In the genomic region with DNA sequence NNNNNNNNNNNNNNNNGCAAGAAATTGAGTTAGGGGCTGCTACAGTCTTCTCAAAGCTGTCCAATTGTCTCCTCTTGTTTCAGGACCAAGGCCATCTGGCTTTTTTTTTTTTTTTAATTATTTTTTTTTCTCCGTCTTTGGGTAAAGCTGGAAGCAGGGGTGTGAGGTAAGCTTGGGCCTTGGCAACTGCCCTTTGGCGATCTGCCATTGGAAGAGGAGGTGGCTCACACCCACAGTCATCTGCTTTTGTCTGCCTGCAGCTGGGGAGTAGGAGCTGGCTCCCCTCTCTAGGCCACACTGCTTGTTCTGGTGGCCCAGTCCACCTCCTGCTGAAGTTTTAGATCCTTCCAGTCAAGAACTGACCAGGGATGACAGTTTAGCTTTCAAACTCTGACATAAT, we compare ENCODE assay signal across 11 mouse cellular contexts. TPM values are rescaled to one million over a fixed set of nuclear protein-coding genes. Genes with fewer than 3 reads are reported as not detected.
DNase-seq lines count a peak whose midpoint lies in the region.
"Had no signal": no experiment of that assay in that cellular context is flagged by ENCODE, and none has a peak within 500 bp of the region (broad histone marks: within the 10 kb centered on the region; RNA-seq: fewer than 3 reads in every experiment).

No protein-coding gene starts in this region.

- H3K36me3 ChIP-seq in heart, embryonic 10.5 days: no peaks in the 10 kb centered on the region

- no peaks in the 10 kb centered on the region for H3K9me3 ChIP-seq in heart, embryonic 10.5 days

- WGBS in heart, embryonic 10.5 days: 77% methylated on average over 2 of the region's 2 CpGs

- no peak overlapping the region for H3K27ac ChIP-seq in heart, embryonic 10.5 days

- no peaks in the 10 kb centered on the region for H3K27me3 ChIP-seq in heart, embryonic 10.5 days (ENCODE audit: insufficient read depth, poor library complexity, severe bottlenecking)
- H3K27me3 ChIP-seq: CH12.LX had no signal

- H3K4me1 ChIP-seq in heart, embryonic 10.5 days: no peaks in the 10 kb centered on the region

- DNase-seq in heart, adult 9 months (ENCODE audit: low spot score in 2 of 2): peak; percentile 6
- DNase-seq in heart, embryonic 10.5 days (ENCODE audit: low spot score): no peak
- DNase-seq in ovary, adult 18-20 months (ENCODE audit: low spot score): peak; percentile 22
- DNase-seq in ovary, postnatal 14 days (ENCODE audit: low spot score): no peak
- DNase-seq in adrenal gland, postnatal 36 days: peak; percentile 44 to 52
- peak; percentile 60 for DNase-seq in lung, postnatal 10 days
- no peak for DNase-seq in cerebellum, postnatal 36 days
- no peak for DNase-seq in spleen, postnatal 36 days (ENCODE audit: low spot score in 2 of 2)
- DNase-seq: spleen, adult 18-20 months; thymus, postnatal 4 days had no signal

- H3K4me3 ChIP-seq in heart, embryonic 10.5 days: no peak overlapping the region

RNA-seq across cellular contexts. Expression of gene Tamm41, which starts 34.3 kb away (rescaled TPM):
- polyA plus RNA-seq in heart, embryonic 10.5 days (2016; fragmentation: Nextera tagmentation; extraction: Ambion mirVana): 51.9 and 70.3 TPM in 2 replicates
- total RNA-seq in adrenal gland, postnatal 36 days (2021): 10 to 100 TPM; 12.3 to 19.5 TPM

Comparison
In these comparisons a context has a peak if more than half of its experiments do, and no peak if none do; other contexts are left out.
1. DNase-seq: peak in heart, adult 9 months (2 of 2), ovary, adult 18-20 months (single experiment), adrenal gland, postnatal 36 days (2 of 2) and lung, postnatal 10 days (single experiment); none in heart, embryonic 10.5 days (single experiment), ovary, postnatal 14 days (single experiment), cerebellum, postnatal 36 days (0 of 2) and spleen, postnatal 36 days (0 of 2).